Mouse (Mus musculus) embryonic facial prominence, embryonic 12.5 days (tissue): ENCODE measurements around the gene Tas2r134. TPM values are rescaled to one million over a fixed set of nuclear protein-coding genes. Genes with fewer than 3 reads are reported as not detected.

Source experiments
- ATAC-seq: fragments of 200-750 bp; cut with Nextera tagmentation; 2 replicates; pipeline ENCODE4 v1.8.0; 2017; ENCODE audit not compliant: insufficient number of reproducible peaks, insufficient read depth, low FRiP score, low TSS enrichment
- H3K27ac ChIP-seq: fragments of 300-500 bp; sonication (generic); 2 replicates; pipeline ENCODE4 v1.5.1; 2016; ENCODE audit warnings: mild to moderate bottlenecking
- H3K27me3 ChIP-seq: fragments of 300-500 bp; sonication (generic); 2 replicates; pipeline ENCODE4 v1.6.1; 2016; ENCODE audit warnings: mild to moderate bottlenecking, moderate library complexity
- H3K36me3 ChIP-seq: fragments of 300-500 bp; sonication (generic); 2 replicates; pipeline ENCODE4 v1.6.1; 2016; ENCODE audit warnings: mild to moderate bottlenecking
- H3K4me1 ChIP-seq: fragments of 300-500 bp; sonication (generic); 2 replicates; pipeline ENCODE4 v1.6.1; 2016
- H3K4me2 ChIP-seq: fragments of 300-500 bp; sonication (generic); replicated peaks from 2 replicates; pipeline ENCODE4 v1.6.1; 2016; ENCODE audit warnings: mild to moderate bottlenecking, moderate library complexity
- H3K4me3 ChIP-seq: fragments of 300-500 bp; sonication (generic); 2 replicates; pipeline ENCODE4 v1.5.1; 2016; ENCODE audit warnings: mild to moderate bottlenecking
- H3K9ac ChIP-seq: fragments of 300-500 bp; sonication (generic); 2 replicates; pipeline ENCODE4 v1.6.1; 2016; ENCODE audit warnings: mild to moderate bottlenecking, moderate library complexity
- H3K9me3 ChIP-seq: fragments of 300-500 bp; sonication (generic); 2 replicates; pipeline ENCODE4 v1.6.1; 2016; ENCODE audit warnings: mild to moderate bottlenecking, moderate library complexity
- WGBS: fragments of 180-500 bp; shearing (Covaris S2); methylation state at CpG from one replicate; pipeline ENCODE4 v1.1.7; 2016; 5-methylcytosine and 5-hydroxymethylcytosine counted together
- polyA plus RNA-seq: library from polyadenylated mRNA; unstranded; fragments of >200 nt; fragmentation: Nextera tagmentation; extraction: Ambion mirVana; gene quantifications from 2 replicates; pipeline ENCODE4 v1.2.1, GENCODE M21; 2016

Gene Tas2r134
- polyA plus RNA-seq, 1 experiment from 2014 or later: not detected

- no peak overlapping the region for H3K4me2 ChIP-seq
- H3K27ac ChIP-seq: no peak overlapping the region
- 40% methylated on average over 2 of the region's 2 CpGs for WGBS
- no peak for ATAC-seq
- H3K4me3 ChIP-seq: no peak overlapping the region
- H3K27me3 ChIP-seq: 0 out of 2 replicates have a peak, but pooled peaks cover 4% of the 10 kb centered on the region
- no peaks in the 10 kb centered on the region for H3K4me1 ChIP-seq
- H3K36me3 ChIP-seq: no peaks in the 10 kb centered on the region
- no peaks in the 10 kb centered on the region for H3K9me3 ChIP-seq
- H3K9ac ChIP-seq: no peak overlapping the region
These were observed 16.4 kb upstream of the Tas2r134 start for GRCm38 (mm10) chr2:51610897-51611296.

- no peak for ATAC-seq
- H3K4me2 ChIP-seq: no peak overlapping the region
These were observed 13.6 kb upstream of the Tas2r134 start for GRCm38 (mm10) chr2:51613716-51614115.

GRCm38 (mm10) chr2:51621931-51622330 is 5.4 kb upstream of the Tas2r134 start:
- ATAC-seq: no peak
- H3K36me3 ChIP-seq: no peaks in the 10 kb centered on the region
- no peak overlapping the region for H3K4me2 ChIP-seq
- H3K4me1 ChIP-seq: no peaks in the 10 kb centered on the region
- H3K27me3 ChIP-seq: no peaks in the 10 kb centered on the region
- no peak overlapping the region for H3K27ac ChIP-seq
- H3K9me3 ChIP-seq: no peaks in the 10 kb centered on the region
- H3K9ac ChIP-seq: no peak overlapping the region
- WGBS: 82% methylated on average over 2 of the region's 2 CpGs
- H3K4me3 ChIP-seq: no peak overlapping the region

More at GRCm38 (mm10) chr2:51613716-51614115, 13.6 kb upstream of the Tas2r134 start:
- H3K9ac ChIP-seq: no peak overlapping the region
- no peaks in the 10 kb centered on the region for H3K27me3 ChIP-seq
- no peaks in the 10 kb centered on the region for H3K36me3 ChIP-seq
- no peaks in the 10 kb centered on the region for H3K4me1 ChIP-seq
- no peak overlapping the region for H3K27ac ChIP-seq
- no peak overlapping the region for H3K4me3 ChIP-seq
- H3K9me3 ChIP-seq: no peaks in the 10 kb centered on the region
- 62% methylated on average over 4 of the region's 4 CpGs for WGBS

GRCm38 (mm10) chr2:51626007-51626406 is 1.3 kb upstream of the Tas2r134 start:
- H3K9ac ChIP-seq: no peak overlapping the region
- no peaks in the 10 kb centered on the region for H3K4me1 ChIP-seq
- H3K27ac ChIP-seq: no peak overlapping the region
- H3K9me3 ChIP-seq: no peaks in the 10 kb centered on the region
- H3K4me2 ChIP-seq: no peak overlapping the region
- no peak overlapping the region for H3K4me3 ChIP-seq
- no peaks in the 10 kb centered on the region for H3K27me3 ChIP-seq
- H3K36me3 ChIP-seq: no peaks in the 10 kb centered on the region
- no peak for ATAC-seq
- 78% methylated on average over 3 of the region's 3 CpGs for WGBS

- no peak overlapping the region for H3K27ac ChIP-seq
- H3K4me3 ChIP-seq: no peak overlapping the region
- no peaks in the 10 kb centered on the region for H3K36me3 ChIP-seq
- H3K9me3 ChIP-seq: no peaks in the 10 kb centered on the region
- WGBS: 81% methylated on average over 2 of the region's 2 CpGs
- no peak for ATAC-seq
- H3K4me2 ChIP-seq: no peak overlapping the region
- no peaks in the 10 kb centered on the region for H3K27me3 ChIP-seq
- no peak overlapping the region for H3K9ac ChIP-seq
- H3K4me1 ChIP-seq: peaks cover 3% of the 10 kb centered on the region; the same call in 1 of the 2 replicates
These were observed 4.1 kb downstream of the Tas2r134 start for GRCm38 (mm10) chr2:51631428-51631827.

- Histone ChIP-seq H3K4me1 (peaks cover 3% of the 10 kb centered on the region; the same call in 1 of the 2 replicates), H3K9me3 (no peaks in the 10 kb centered on the region), H3K27me3 (no peaks in the 10 kb centered on the region), H3K36me3 (no peaks in the 10 kb centered on the region), H3K27ac (no peak overlapping the region), H3K4me2 (no peak overlapping the region), H3K9ac (no peak overlapping the region), H3K4me3 (no peak overlapping the region)
- no peak for ATAC-seq
- WGBS: 83% methylated on average over 11 of the region's 11 CpGs
These were observed 10.4 kb downstream of the Tas2r134 start for GRCm38 (mm10) chr2:51637681-51638080.

- 92% methylated on average over 7 of the region's 7 CpGs for WGBS
- no peak for ATAC-seq
These were observed 14.3 kb downstream of the Tas2r134 start for GRCm38 (mm10) chr2:51641635-51642034.

GRCm38 (mm10) chr2:51643244-51644139 is 16.2 kb downstream of the Tas2r134 start:
- H3K4me1 ChIP-seq: peaks cover 9% of the 10 kb centered on the region
- H3K27me3 ChIP-seq: no peaks in the 10 kb centered on the region
- no peak overlapping the region for H3K4me2 ChIP-seq
- no peak overlapping the region for H3K4me3 ChIP-seq
- no peak overlapping the region for H3K27ac ChIP-seq
- 82% methylated on average over 7 of the region's 7 CpGs for WGBS
- no peaks in the 10 kb centered on the region for H3K36me3 ChIP-seq
- no peak overlapping the region for H3K9ac ChIP-seq
- ATAC-seq: no peak
- H3K9me3 ChIP-seq: no peaks in the 10 kb centered on the region

More at GRCm38 (mm10) chr2:51641635-51642034, 14.3 kb downstream of the Tas2r134 start:
- Histone ChIP-seq H3K4me2 (no peak overlapping the region), H3K9me3 (no peaks in the 10 kb centered on the region), H3K27me3 (no peaks in the 10 kb centered on the region), H3K36me3 (no peaks in the 10 kb centered on the region), H3K4me3 (no peak overlapping the region), H3K27ac (no peak overlapping the region), H3K4me1 (peaks cover 9% of the 10 kb centered on the region), H3K9ac (no peak overlapping the region)

GRCm38 (mm10) chr2:51647972-51648371 is 20.7 kb downstream of the Tas2r134 start:
- WGBS: 89% methylated on average over 2 of the region's 3 CpGs
- Histone ChIP-seq H3K27ac (no peak overlapping the region), H3K9me3 (no peaks in the 10 kb centered on the region), H3K4me3 (no peak overlapping the region), H3K27me3 (no peaks in the 10 kb centered on the region), H3K4me2 (no peak overlapping the region), H3K4me1 (peaks cover 9% of the 10 kb centered on the region), H3K9ac (no peak overlapping the region), H3K36me3 (no peaks in the 10 kb centered on the region)
- ATAC-seq: no peak

GRCm38 (mm10) chr2:51649887-51650286 is 22.6 kb downstream of the Tas2r134 start:
- Histone ChIP-seq H3K9ac (no peak overlapping the region), H3K4me1 (peaks cover 9% of the 10 kb centered on the region), H3K36me3 (no peaks in the 10 kb centered on the region), H3K4me2 (no peak overlapping the region), H3K27me3 (no peaks in the 10 kb centered on the region), H3K27ac (no peak overlapping the region), H3K4me3 (no peak overlapping the region), H3K9me3 (no peaks in the 10 kb centered on the region)
- WGBS: 78% methylated on average over 1 of the region's 1 CpGs
- no peak for ATAC-seq

- Histone ChIP-seq H3K4me2 (no peak overlapping the region), H3K4me1 (no peaks in the 10 kb centered on the region), H3K9me3 (no peaks in the 10 kb centered on the region), H3K36me3 (no peaks in the 10 kb centered on the region), H3K9ac (no peak overlapping the region), H3K4me3 (no peak overlapping the region), H3K27me3 (no peaks in the 10 kb centered on the region), H3K27ac (no peak overlapping the region)
- ATAC-seq: no peak
- 95% methylated on average over 10 of the region's 10 CpGs for WGBS
These were observed 24.8 kb downstream of the Tas2r134 start for GRCm38 (mm10) chr2:51652086-51652485.

GRCm38 (mm10) chr2:51657684-51658083 is 30.4 kb downstream of the Tas2r134 start:
- Histone ChIP-seq H3K9me3 (no peaks in the 10 kb centered on the region), H3K4me3 (no peak overlapping the region), H3K27me3 (no peaks in the 10 kb centered on the region), H3K9ac (no peak overlapping the region), H3K4me2 (no peak overlapping the region), H3K36me3 (no peaks in the 10 kb centered on the region), H3K27ac (no peak overlapping the region), H3K4me1 (0 out of 2 replicates have a peak, but pooled peaks cover 4% of the 10 kb centered on the region)
- ATAC-seq: no peak
- 18% methylated on average over 3 of the region's 3 CpGs for WGBS
